Mouse (Mus musculus) E14TG2a.4 (cell line): ENCODE measurements around the gene Tnfrsf23.

Experiments used
- H3K27me3 ChIP-seq: 2 replicates; pipeline ENCODE4 v1.6.1; 2014; ENCODE audit warnings: low read length, control low read depth; ENCODE audit not compliant: insufficient read depth
- H3K36me3 ChIP-seq: 2 replicates; pipeline ENCODE4 v1.6.1; 2014; ENCODE audit warnings: low read length, control low read depth; ENCODE audit not compliant: insufficient read depth
- H3K4me1 ChIP-seq: replicated peaks from 2 replicates; pipeline ENCODE4 v1.6.1; 2014; ENCODE audit warnings: low read depth, low read length, control low read depth
- H3K4me3 ChIP-seq: replicated peaks from 2 replicates; pipeline ENCODE4 v1.5.1; 2014; ENCODE audit warnings: mild to moderate bottlenecking, low read length
- H3K9me3 ChIP-seq: 2 replicates; pipeline ENCODE4 v1.6.1; 2014; ENCODE audit warnings: low read length, control low read depth
- CTCF ChIP-seq: conservative IDR thresholded peaks from 2 replicates; pipeline ENCODE4 v1.5.1; 2014; ENCODE audit warnings: low read length
- NANOG ChIP-seq: IDR thresholded peaks from 2 replicates; pipeline ENCODE4 v1.6.1; 2014; ENCODE audit warnings: borderline replicate concordance, low read length, mixed read lengths
- POU5F1 ChIP-seq: IDR thresholded peaks from 2 replicates; pipeline ENCODE4 v1.6.1; 2014; ENCODE audit warnings: low read length, borderline replicate concordance

Tnfrsf23 gene

GRCm38 (mm10) chr7:143685359-143686067 lies at the start of gene Tnfrsf23:
TSS of gene Tnfrsf23 (minus strand) at chr7:143685872.
- H3K4me3 ChIP-seq: peak within 1 kb of the TSS; percentile 78
- no peaks in the 10 kb centered on the region for H3K36me3 ChIP-seq
- H3K4me1 ChIP-seq: peaks cover 3% of the 10 kb centered on the region; the same call in 1 of the 2 replicates
- H3K9me3 ChIP-seq: no peaks in the 10 kb centered on the region
- H3K27me3 ChIP-seq: peaks cover 47% of the 10 kb centered on the region
- TF ChIP-seq NANOG: no peak
- no peak for TF ChIP-seq CTCF
- no peak for TF ChIP-seq POU5F1

- no peak for TF ChIP-seq NANOG
- TF ChIP-seq CTCF: no peak
- TF ChIP-seq POU5F1: no peak
- H3K36me3 ChIP-seq: no peaks in the 10 kb centered on the region
These were observed 48.1 kb upstream of the Tnfrsf23 start for GRCm38 (mm10) chr7:143733746-143734145.

DNA sequence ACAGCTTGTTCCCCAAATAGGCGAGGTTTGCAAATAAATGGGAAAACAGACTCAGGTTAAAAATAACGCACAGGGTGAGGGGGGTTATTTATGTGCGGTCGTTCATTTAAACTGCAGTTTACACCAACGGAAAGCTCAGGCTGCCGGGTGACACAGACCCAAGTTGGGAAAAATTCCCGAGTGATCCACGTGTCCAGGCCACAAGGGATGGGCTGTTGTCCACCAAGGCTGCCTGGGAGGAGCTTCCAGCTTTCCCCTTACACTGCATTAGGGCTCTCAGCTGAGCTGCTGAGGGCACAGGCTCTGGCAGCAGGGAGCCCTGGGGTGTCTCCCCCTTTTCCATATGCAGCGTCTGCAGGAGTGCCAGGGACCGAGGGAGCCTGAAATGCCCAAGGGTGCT lies 44.2 kb upstream of the Tnfrsf23 start:
- Histone ChIP-seq H3K4me1 (no peaks in the 10 kb centered on the region), H3K27me3 (peaks cover 61% of the 10 kb centered on the region), H3K36me3 (no peaks in the 10 kb centered on the region), H3K9me3 (no peaks in the 10 kb centered on the region), H3K4me3 (no peak overlapping the region)
- TF ChIP-seq NANOG: no peak
- no peak for TF ChIP-seq POU5F1
- TF ChIP-seq CTCF: no peak

More at GRCm38 (mm10) chr7:143733746-143734145, 48.1 kb upstream of the Tnfrsf23 start:
- peaks cover 65% of the 10 kb centered on the region for H3K27me3 ChIP-seq
- peaks cover 7% of the 10 kb centered on the region; the same call in 1 of the 2 replicates for H3K4me1 ChIP-seq
- no peaks in the 10 kb centered on the region for H3K9me3 ChIP-seq
- no peak overlapping the region for H3K4me3 ChIP-seq

DNA sequence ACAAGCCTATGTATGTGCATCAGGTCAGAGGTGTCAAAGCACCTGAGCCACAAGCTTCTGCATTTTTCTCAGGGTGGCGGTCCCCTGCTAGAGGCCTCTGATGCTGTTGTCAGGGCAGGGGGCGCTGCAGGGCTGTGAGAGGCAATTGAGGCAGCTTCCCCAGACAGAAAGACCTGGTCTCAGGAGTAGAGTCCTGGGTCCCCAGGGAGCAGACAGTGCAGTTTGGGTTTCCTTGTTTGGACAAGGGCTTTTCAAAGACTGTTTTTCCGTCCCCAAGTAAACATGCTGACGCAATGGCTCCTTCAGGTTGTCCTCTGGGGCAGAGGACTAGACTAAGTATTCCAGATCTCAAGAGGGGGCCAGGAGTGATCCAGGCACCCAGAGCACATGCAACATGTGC lies 40.7 kb upstream of the Tnfrsf23 start:
- Histone ChIP-seq H3K4me1 (peaks cover 9% of the 10 kb centered on the region), H3K4me3 (no peak overlapping the region), H3K27me3 (peaks cover 63% of the 10 kb centered on the region), H3K36me3 (no peaks in the 10 kb centered on the region), H3K9me3 (no peaks in the 10 kb centered on the region)
- TF ChIP-seq CTCF (0 out of 2 replicates have a peak, but pooled peaks have one; percentile 14), NANOG (no peak)

DNA sequence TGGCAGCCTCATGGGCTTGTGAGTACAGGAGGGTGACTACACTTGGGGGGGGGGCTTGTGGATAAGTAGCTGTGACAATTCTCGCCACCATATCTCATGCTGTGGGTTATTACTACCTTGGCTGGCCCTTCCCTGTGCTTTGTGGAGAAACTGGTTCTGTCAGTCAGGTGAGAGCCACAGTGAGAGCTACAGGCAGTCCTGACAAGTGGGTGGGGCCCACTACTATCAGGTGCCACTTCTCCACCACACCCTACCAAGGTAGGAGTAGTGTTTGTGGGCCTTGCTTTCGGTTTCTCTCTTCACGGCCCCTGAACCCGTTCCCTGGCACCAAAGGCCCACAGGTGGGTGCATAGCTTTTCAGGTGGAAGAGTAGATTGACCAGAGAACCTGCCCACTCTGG lies 38.2 kb upstream of the Tnfrsf23 start:
- TF ChIP-seq CTCF (no peak), POU5F1 (no peak)
- Histone ChIP-seq H3K9me3 (no peaks in the 10 kb centered on the region), H3K27me3 (peaks cover 76% of the 10 kb centered on the region)

DNA sequence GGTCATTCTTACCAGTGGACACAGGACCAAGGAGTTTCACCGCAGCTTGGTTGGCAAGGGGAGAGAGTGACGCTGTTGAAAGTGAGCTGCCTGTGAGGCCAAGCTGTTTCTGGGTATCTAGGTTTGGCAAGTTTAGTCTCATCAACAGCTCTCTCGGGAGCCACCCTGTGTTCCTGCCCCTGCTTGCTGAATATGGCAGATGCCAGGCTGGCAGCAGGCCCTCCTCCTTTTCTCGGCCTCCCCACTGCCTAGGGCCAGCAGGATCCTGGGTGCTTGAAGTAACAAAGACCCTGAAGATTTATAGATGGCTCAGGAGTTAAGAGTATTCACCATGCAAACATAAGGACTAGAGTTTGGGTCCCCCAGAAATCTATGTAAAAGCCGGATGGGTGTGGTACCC lies 37.0 kb upstream of the Tnfrsf23 start:
- TF ChIP-seq NANOG (no peak), CTCF (no peak), POU5F1 (no peak)
- peaks cover 76% of the 10 kb centered on the region for H3K27me3 ChIP-seq
- no peaks in the 10 kb centered on the region for H3K36me3 ChIP-seq
- peaks cover 15% of the 10 kb centered on the region for H3K4me1 ChIP-seq
- no peak overlapping the region for H3K4me3 ChIP-seq
- no peaks in the 10 kb centered on the region for H3K9me3 ChIP-seq

More for the DNA sequence above, 38.2 kb upstream of the Tnfrsf23 start:
- no peaks in the 10 kb centered on the region for H3K36me3 ChIP-seq
- peaks cover 15% of the 10 kb centered on the region for H3K4me1 ChIP-seq
- H3K4me3 ChIP-seq: no peak overlapping the region

- Histone ChIP-seq H3K36me3 (no peaks in the 10 kb centered on the region), H3K9me3 (no peaks in the 10 kb centered on the region), H3K27me3 (peaks cover 68% of the 10 kb centered on the region), H3K4me3 (no peak overlapping the region), H3K4me1 (peaks cover 13% of the 10 kb centered on the region)
- TF ChIP-seq CTCF (no peak), NANOG (no peak), POU5F1 (no peak)
These were observed 32.1 kb upstream of the Tnfrsf23 start for GRCm38 (mm10) chr7:143717811-143718210.

- Histone ChIP-seq H3K4me3 (peak overlapping the region; percentile 45; the same call in 1 of the 2 replicates), H3K9me3 (no peaks in the 10 kb centered on the region), H3K36me3 (no peaks in the 10 kb centered on the region), H3K4me1 (peaks cover 9% of the 10 kb centered on the region), H3K27me3 (peaks cover 46% of the 10 kb centered on the region)
- TF ChIP-seq NANOG: no peak
- no peak for TF ChIP-seq CTCF
- TF ChIP-seq POU5F1: no peak
These were observed 27.7 kb upstream of the Tnfrsf23 start for GRCm38 (mm10) chr7:143713421-143713820.
